Mouse (Mus musculus): Measurements from ENCODE around the gene Ube2n. TPM values are rescaled to one million over a fixed set of nuclear protein-coding genes. Genes with fewer than 3 reads are reported as not detected.

The Ube2n gene
- polyA plus RNA-seq, 1 experiment from 2014 or later = 315 TPM

GRCm38 (mm10) chr10:95532916-95533315 lies 18.0 kb downstream of the Ube2n start:
- no peak overlapping the region for H3K9ac ChIP-seq (replicated peaks; ENCODE audit: low read depth, low read length)
- H3K36me3 ChIP-seq (ENCODE audit: control insufficient read depth, insufficient read depth, low read length) = no peaks in the 10 kb centered on the region
- no peak overlapping the region for H3K27ac ChIP-seq (ENCODE audit: low read length)
- no peaks in the 10 kb centered on the region for H3K27me3 ChIP-seq (ENCODE audit: control insufficient read depth, insufficient read depth, low read length)
- no peak for ATAC-seq (ENCODE audit: insufficient number of reproducible peaks, insufficient read depth, low FRiP score, low read depth)
- H3K9me3 ChIP-seq (ENCODE audit: control insufficient read depth, low read depth, low read length) = no peaks in the 10 kb centered on the region
- H3K4me3 ChIP-seq (ENCODE audit: low read depth, low read length) = no peak overlapping the region
- 91% methylated on average over 5 of the region's 5 CpGs for WGBS
- no peak overlapping the region for H3K4me2 ChIP-seq (replicated peaks; ENCODE audit: low read depth, low read length)
- 0 out of 2 replicates have a peak, but pooled peaks cover 4% of the 10 kb centered on the region for H3K4me1 ChIP-seq (ENCODE audit: control insufficient read depth, insufficient read depth, low read length)

GRCm38 (mm10) chr10:95533382-95533781 lies 18.4 kb downstream of the Ube2n start:
- ATAC-seq (ENCODE audit: insufficient number of reproducible peaks, insufficient read depth, low FRiP score, low read depth) = no peak
- no peaks in the 10 kb centered on the region for H3K9me3 ChIP-seq (ENCODE audit: control insufficient read depth, low read depth, low read length)
- no peaks in the 10 kb centered on the region for H3K27me3 ChIP-seq (ENCODE audit: control insufficient read depth, insufficient read depth, low read length)
- H3K9ac ChIP-seq (replicated peaks; ENCODE audit: low read depth, low read length) = no peak overlapping the region
- H3K4me3 ChIP-seq (ENCODE audit: low read depth, low read length) = no peak overlapping the region
- WGBS = 90% methylated on average over 7 of the region's 7 CpGs
- 0 out of 2 replicates have a peak, but pooled peaks cover 4% of the 10 kb centered on the region for H3K4me1 ChIP-seq (ENCODE audit: control insufficient read depth, insufficient read depth, low read length)
- no peak overlapping the region for H3K27ac ChIP-seq (ENCODE audit: low read length)
- no peaks in the 10 kb centered on the region for H3K36me3 ChIP-seq (ENCODE audit: control insufficient read depth, insufficient read depth, low read length)
- H3K4me2 ChIP-seq (replicated peaks; ENCODE audit: low read depth, low read length) = no peak overlapping the region

DNA sequence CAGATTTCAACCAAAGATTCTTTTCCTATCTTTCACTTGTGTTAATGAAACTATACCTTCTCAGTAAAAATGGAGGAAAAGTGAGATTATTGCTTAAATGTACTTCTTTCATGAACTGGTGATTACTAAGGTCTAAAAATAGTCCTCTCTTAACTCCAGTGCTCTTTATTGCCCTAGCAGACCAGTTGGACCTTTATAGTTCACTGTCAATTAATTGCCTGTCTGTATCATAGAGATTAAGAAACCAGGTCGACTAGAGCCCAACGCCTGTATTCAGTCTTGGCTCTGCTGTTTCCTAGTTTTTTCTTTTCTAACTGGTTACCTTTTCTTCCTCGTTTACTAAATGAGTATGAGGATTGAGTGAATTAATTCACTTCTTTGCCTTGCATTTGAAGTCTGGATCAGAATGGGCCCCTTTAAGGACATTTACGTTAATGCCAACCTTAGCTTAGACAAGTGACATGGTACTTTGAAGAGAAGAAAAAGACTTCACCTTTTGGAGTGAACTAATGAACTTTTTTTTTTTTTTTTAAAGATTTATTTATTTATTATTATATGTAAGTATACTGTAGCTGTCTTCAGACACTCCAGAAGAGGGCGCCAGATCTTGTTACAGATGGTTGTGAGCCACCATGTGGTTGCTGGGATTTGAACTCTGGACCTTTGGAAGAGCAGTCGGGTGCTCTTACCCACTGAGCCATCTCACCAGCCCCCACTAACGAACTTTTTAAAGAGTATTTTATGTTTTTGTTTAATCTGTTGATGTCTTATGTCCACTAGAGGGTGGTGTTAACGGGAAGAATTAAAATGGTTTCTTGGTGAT lies 20.7 kb downstream of the Ube2n start:
- no peak overlapping the region for H3K4me2 ChIP-seq (replicated peaks; ENCODE audit: low read depth, low read length)
- H3K9me3 ChIP-seq (ENCODE audit: control insufficient read depth, low read depth, low read length) = no peaks in the 10 kb centered on the region
- H3K36me3 ChIP-seq (ENCODE audit: control insufficient read depth, insufficient read depth, low read length) = no peaks in the 10 kb centered on the region
- WGBS = 89% methylated on average over 8 of the region's 8 CpGs
- H3K4me1 ChIP-seq (ENCODE audit: control insufficient read depth, insufficient read depth, low read length) = no peaks in the 10 kb centered on the region
- ATAC-seq (ENCODE audit: insufficient number of reproducible peaks, insufficient read depth, low FRiP score, low read depth) = no peak
- no peaks in the 10 kb centered on the region for H3K27me3 ChIP-seq (ENCODE audit: control insufficient read depth, insufficient read depth, low read length)
- no peak overlapping the region for H3K9ac ChIP-seq (replicated peaks; ENCODE audit: low read depth, low read length)
- H3K4me3 ChIP-seq (ENCODE audit: low read depth, low read length) = no peak overlapping the region
- no peak overlapping the region for H3K27ac ChIP-seq (ENCODE audit: low read length)

DNA sequence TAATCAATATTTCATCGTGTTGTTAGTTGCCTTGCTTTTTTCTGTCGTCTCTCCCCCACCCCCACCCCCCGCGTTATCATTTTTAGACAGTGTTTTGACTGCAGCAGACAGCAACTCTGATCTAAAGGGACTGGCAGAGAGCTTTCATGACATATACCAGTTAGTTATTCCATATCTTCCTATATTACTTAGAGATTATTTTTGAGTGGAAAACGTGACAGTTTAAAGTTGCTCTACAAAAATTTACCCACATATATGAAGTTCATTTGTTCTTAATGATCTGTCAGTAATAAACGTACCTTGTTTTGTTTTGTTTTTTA lies 21.2 kb downstream of the Ube2n start:
- ATAC-seq (ENCODE audit: insufficient number of reproducible peaks, insufficient read depth, low FRiP score, low read depth) = no peak
- H3K4me3 ChIP-seq (ENCODE audit: low read depth, low read length) = no peak overlapping the region
- H3K4me1 ChIP-seq (ENCODE audit: control insufficient read depth, insufficient read depth, low read length) = no peaks in the 10 kb centered on the region
- no peaks in the 10 kb centered on the region for H3K27me3 ChIP-seq (ENCODE audit: control insufficient read depth, insufficient read depth, low read length)
- H3K36me3 ChIP-seq (ENCODE audit: control insufficient read depth, insufficient read depth, low read length) = no peaks in the 10 kb centered on the region
- H3K27ac ChIP-seq (ENCODE audit: low read length) = no peak overlapping the region
- no peak overlapping the region for H3K4me2 ChIP-seq (replicated peaks; ENCODE audit: low read depth, low read length)
- no peak overlapping the region for H3K9ac ChIP-seq (replicated peaks; ENCODE audit: low read depth, low read length)
- WGBS = 78% methylated on average over 6 of the region's 6 CpGs
- H3K9me3 ChIP-seq (ENCODE audit: control insufficient read depth, low read depth, low read length) = no peaks in the 10 kb centered on the region

DNA sequence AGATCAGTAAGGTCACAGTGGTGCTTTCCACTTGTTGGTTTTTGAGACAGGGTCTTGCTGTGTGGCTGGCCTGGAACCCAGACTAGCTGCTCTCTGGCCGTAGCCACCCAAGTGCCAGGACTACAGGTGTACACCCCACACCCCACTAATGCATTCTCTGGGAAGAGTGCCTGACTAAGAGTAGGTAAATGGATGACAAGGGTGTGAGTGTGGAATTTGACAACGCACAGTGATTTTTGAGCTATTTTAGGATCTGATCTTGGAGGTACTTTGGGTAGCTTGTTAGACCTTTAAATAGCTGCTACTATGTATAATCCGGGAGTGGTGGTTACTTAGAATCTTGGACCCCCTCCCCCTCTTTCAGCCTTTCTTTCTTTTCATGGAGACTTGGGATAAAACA lies 24.3 kb downstream of the Ube2n start:
- H3K27ac ChIP-seq (ENCODE audit: low read length) = no peak overlapping the region
- no peaks in the 10 kb centered on the region for H3K4me1 ChIP-seq (ENCODE audit: control insufficient read depth, insufficient read depth, low read length)
- H3K36me3 ChIP-seq (ENCODE audit: control insufficient read depth, insufficient read depth, low read length) = 0 out of 2 replicates have a peak, but pooled peaks cover 3% of the 10 kb centered on the region
- WGBS = 88% methylated on average over 3 of the region's 3 CpGs
- no peak overlapping the region for H3K4me3 ChIP-seq (ENCODE audit: low read depth, low read length)
- H3K4me2 ChIP-seq (replicated peaks; ENCODE audit: low read depth, low read length) = no peak overlapping the region
- ATAC-seq (ENCODE audit: insufficient number of reproducible peaks, insufficient read depth, low FRiP score, low read depth) = no peak
- no peak overlapping the region for H3K9ac ChIP-seq (replicated peaks; ENCODE audit: low read depth, low read length)
- no peaks in the 10 kb centered on the region for H3K27me3 ChIP-seq (ENCODE audit: control insufficient read depth, insufficient read depth, low read length)
- no peaks in the 10 kb centered on the region for H3K9me3 ChIP-seq (ENCODE audit: control insufficient read depth, low read depth, low read length)

GRCm38 (mm10) chr10:95539841-95540240 lies 24.9 kb downstream of the Ube2n start:
- Histone ChIP-seq H3K9me3 (ENCODE audit: control insufficient read depth, low read depth, low read length) (no peaks in the 10 kb centered on the region), H3K9ac (replicated peaks; ENCODE audit: low read depth, low read length) (no peak overlapping the region), H3K4me3 (ENCODE audit: low read depth, low read length) (no peak overlapping the region), H3K27me3 (ENCODE audit: control insufficient read depth, insufficient read depth, low read length) (no peaks in the 10 kb centered on the region), H3K4me2 (replicated peaks; ENCODE audit: low read depth, low read length) (no peak overlapping the region), H3K36me3 (ENCODE audit: control insufficient read depth, insufficient read depth, low read length) (peaks cover 8% of the 10 kb centered on the region), H3K27ac (ENCODE audit: low read length) (no peak overlapping the region), H3K4me1 (ENCODE audit: control insufficient read depth, insufficient read depth, low read length) (no peaks in the 10 kb centered on the region)
- WGBS = 87% methylated on average over 3 of the region's 3 CpGs
- no peak for ATAC-seq (ENCODE audit: insufficient number of reproducible peaks, insufficient read depth, low FRiP score, low read depth)

- Histone ChIP-seq H3K27ac (ENCODE audit: low read length) (no peak overlapping the region), H3K4me1 (ENCODE audit: control insufficient read depth, insufficient read depth, low read length) (no peaks in the 10 kb centered on the region), H3K9me3 (ENCODE audit: control insufficient read depth, low read depth, low read length) (no peaks in the 10 kb centered on the region), H3K36me3 (ENCODE audit: control insufficient read depth, insufficient read depth, low read length) (peaks cover 27% of the 10 kb centered on the region), H3K4me2 (replicated peaks; ENCODE audit: low read depth, low read length) (no peak overlapping the region), H3K4me3 (ENCODE audit: low read depth, low read length) (no peak overlapping the region), H3K9ac (replicated peaks; ENCODE audit: low read depth, low read length) (no peak overlapping the region), H3K27me3 (ENCODE audit: control insufficient read depth, insufficient read depth, low read length) (no peaks in the 10 kb centered on the region)
- WGBS = 84% methylated on average over 4 of the region's 4 CpGs
- no peak for ATAC-seq (ENCODE audit: insufficient number of reproducible peaks, insufficient read depth, low FRiP score, low read depth)
These were observed 28.0 kb downstream of the Ube2n start for GRCm38 (mm10) chr10:95542916-95543315.

- no peaks in the 10 kb centered on the region for H3K4me1 ChIP-seq (ENCODE audit: control insufficient read depth, insufficient read depth, low read length)
- 73% methylated on average over 2 of the region's 2 CpGs for WGBS
- H3K4me2 ChIP-seq (replicated peaks; ENCODE audit: low read depth, low read length) = no peak overlapping the region
- H3K9me3 ChIP-seq (ENCODE audit: control insufficient read depth, low read depth, low read length) = no peaks in the 10 kb centered on the region
- ATAC-seq (ENCODE audit: insufficient number of reproducible peaks, insufficient read depth, low FRiP score, low read depth) = no peak
- no peak overlapping the region for H3K27ac ChIP-seq (ENCODE audit: low read length)
- peaks cover 32% of the 10 kb centered on the region for H3K36me3 ChIP-seq (ENCODE audit: control insufficient read depth, insufficient read depth, low read length)
- H3K4me3 ChIP-seq (ENCODE audit: low read depth, low read length) = no peak overlapping the region
- no peaks in the 10 kb centered on the region for H3K27me3 ChIP-seq (ENCODE audit: control insufficient read depth, insufficient read depth, low read length)
- H3K9ac ChIP-seq (replicated peaks; ENCODE audit: low read depth, low read length) = no peak overlapping the region
These were observed 28.4 kb downstream of the Ube2n start for GRCm38 (mm10) chr10:95543377-95543776.

DNA sequence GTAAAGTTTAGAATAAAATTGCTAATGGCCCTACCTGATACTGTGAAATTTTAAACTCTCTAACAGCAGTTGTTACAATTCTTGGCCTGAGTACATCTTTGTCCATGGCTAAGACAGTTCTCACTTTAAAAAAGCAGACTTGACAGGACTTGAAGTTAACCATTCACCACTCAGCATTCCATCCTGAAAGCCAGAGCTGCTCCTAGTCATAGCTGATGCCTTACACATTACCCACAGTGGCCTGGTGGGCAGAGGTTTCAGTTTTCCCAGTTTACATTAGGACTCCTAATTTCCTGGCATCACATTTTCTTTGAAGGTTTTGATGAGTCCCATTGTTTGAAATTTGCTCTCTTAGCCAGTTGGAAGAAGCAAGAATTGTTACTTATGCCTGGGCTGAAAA lies 29.1 kb downstream of the Ube2n start:
- no peaks in the 10 kb centered on the region for H3K9me3 ChIP-seq (ENCODE audit: control insufficient read depth, low read depth, low read length)
- ATAC-seq (ENCODE audit: insufficient number of reproducible peaks, insufficient read depth, low FRiP score, low read depth) = no peak
- H3K27me3 ChIP-seq (ENCODE audit: control insufficient read depth, insufficient read depth, low read length) = no peaks in the 10 kb centered on the region
- no peak overlapping the region for H3K4me2 ChIP-seq (replicated peaks; ENCODE audit: low read depth, low read length)
- H3K4me1 ChIP-seq (ENCODE audit: control insufficient read depth, insufficient read depth, low read length) = no peaks in the 10 kb centered on the region
- no peak overlapping the region for H3K9ac ChIP-seq (replicated peaks; ENCODE audit: low read depth, low read length)
- peaks cover 35% of the 10 kb centered on the region for H3K36me3 ChIP-seq (ENCODE audit: control insufficient read depth, insufficient read depth, low read length)
- H3K27ac ChIP-seq (ENCODE audit: low read length) = no peak overlapping the region
- H3K4me3 ChIP-seq (ENCODE audit: low read depth, low read length) = no peak overlapping the region

Data from stomach, embryonic 14.5 days (tissue).